Mouse (Mus musculus): ENCODE measurements at regions not wholly inside any gene's neighbourhood (a gene's known extent, or its start where the extent isn't known, plus 50 kb on each side); places are given as distances from the start of the nearest gene placed in this dataset.

DNA sequence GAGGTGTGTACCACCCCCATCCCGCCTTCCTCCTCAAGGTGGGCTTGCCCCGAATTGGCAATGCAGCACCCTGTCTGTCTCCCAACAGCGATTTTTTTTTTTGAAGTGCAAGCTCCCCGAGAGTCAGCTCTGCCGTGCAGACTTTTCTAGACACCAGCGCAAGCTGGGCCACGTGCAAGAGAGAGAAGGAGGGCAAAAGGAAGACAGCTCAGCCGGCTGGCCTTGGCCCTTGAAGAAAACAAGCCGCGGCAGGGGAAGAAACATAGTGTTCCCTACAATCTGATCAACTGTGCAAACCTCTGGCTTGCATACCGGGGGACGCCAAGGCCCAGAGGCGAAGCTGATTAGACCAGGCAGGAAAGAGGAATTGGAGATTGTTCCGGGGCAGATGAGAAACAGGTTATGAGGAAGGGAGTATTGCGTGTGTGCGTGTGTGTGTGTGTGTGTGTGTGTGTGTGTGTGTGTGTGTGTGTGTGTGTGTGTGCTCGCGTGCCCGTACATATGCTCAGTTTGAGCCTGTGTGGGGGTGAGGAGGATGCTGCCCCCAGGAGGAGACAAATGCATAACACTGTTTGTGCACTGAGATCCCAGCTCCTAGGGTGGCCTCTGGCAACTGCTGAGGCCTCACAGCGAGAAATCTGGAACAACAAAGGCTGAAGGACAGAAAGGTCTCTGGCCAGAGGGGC is 83.2 kb upstream of the Zfp648 start:
- DNase-seq (ENCODE audit: low spot score) = peak; percentile 42

DNA sequence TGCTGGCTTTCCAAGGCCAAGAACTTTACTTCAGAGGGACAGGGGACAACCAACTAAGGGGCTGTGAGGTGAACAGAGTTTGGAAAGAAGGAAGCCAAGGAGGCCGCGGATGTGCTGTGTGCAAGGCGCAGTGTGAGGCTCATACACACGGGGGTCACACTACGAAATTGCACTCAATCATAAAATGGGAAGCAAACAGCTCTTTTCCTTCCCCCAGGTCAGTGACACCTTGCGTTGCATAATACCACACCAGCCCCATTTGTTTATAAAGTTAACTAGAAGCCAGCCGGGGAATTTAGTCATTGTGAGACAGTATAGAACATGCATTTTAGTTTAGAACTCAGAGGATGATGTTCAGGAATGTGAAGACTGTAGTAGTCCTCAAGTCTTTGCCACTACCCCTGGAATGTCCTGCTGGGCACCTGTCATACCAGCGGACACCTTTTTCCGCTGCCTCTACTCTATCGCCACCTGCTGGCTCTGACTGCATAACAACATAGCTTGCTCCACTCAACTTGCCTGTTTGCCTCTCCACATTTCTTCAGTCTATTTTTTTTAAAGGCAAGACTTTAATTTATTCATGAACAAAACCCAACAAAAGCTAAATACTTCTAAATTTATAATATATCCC is 82.5 kb upstream of the Zfp648 start:
- peak; percentile 81 for DNase-seq (ENCODE audit: low spot score)

DNA sequence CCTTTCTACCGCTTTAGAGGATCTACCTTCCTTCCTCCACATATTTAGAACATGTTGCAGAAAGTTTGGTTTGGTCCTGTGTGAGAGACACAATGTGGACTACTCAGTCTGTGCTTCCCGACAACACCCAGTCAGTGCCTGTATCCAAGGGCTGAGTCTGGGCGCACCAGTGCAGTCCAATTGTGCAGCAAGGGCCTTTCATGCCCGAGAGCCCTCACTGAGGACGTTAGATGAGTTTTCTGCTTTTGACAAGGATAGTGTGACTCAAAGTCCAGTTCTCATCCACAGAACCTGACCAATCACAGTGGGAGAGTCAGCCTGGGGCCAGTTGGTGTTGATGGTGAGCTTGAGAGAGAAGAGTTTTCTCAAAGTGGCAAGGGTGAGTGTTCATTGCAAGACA is 81.4 kb upstream of the Zfp648 start:
- DNase-seq (ENCODE audit: low spot score) = no peak

DNA sequence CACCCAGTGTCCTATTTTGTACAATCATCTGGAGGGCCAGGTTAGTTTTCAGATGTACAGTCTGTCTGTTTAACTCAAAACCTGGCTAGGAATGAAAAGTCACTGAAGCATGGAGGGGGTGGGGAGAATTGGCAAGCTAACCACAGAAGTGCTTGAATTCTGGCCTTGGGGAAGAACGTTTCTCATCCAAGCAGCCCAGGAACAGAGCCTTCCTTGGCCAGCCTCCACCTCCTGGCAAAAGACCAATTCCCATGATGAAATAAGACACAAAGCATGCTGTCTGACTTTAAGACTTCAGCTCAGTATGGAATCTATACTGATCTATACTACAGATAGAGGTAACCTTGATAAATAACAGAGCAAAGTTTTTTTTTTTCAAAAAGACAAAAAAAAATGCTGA is 80.3 kb upstream of the Zfp648 start:
- no peak for DNase-seq (ENCODE audit: low spot score)

DNA sequence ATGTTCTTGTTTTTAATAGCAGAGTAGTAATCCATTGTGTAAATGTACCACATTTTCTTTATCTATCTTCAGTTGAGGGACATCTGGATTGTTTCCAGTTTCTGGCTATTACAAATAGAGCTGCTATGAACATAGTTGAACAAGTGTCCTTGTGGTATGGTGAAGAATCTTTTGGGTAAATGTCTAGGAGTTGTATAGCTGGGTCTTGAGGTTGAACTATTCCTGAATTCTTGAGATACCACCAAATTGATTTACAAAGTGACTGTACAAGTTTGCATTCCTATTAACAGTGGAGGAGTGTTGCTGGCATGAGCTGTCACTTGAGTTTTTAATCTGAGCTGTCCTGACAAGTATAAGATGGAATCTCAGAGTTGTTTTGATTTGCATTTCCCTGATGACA is 76.0 kb upstream of the Zfp648 start:
- no peak for DNase-seq (ENCODE audit: low spot score)

DNA sequence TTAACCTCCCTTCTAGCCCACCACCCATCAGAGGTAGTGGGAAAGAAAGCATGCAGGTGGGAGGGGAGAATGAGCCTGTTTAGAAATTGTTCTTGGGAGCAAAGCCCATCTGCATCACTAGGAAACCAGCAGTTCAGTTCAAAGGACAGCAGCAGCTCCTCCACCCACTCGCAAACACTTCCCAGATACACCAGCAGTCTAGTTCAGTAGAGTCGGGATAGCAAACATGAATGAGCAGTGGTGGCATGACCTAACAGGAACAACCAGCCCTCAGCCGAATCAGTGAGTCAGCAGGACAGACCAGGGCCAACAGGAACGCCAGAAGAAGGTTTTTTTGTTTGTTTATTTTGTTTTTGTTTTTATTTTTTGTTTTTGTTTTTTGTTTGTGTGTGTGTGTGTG is 74.5 kb upstream of the Zfp648 start:
- DNase-seq (ENCODE audit: low spot score) = no peak

DNA sequence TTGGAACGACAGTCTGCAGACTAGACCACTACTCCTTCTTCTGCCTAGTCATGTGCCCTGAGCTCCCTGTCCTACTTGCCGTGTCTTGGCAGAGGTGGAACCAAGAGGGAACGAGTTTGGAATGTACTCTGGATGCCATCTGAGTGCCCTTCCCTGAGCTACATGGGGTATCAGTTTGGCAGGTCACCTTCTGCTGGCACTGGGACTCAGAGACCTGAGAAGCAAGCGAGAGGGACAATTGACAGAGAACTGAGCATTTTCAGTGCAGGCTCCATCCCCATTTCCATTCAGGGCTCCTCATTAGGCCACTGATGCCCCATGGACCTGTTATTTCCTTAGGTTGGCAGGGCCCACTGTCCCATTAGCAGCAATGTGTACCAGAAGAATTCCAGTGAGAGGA is 61.5 kb upstream of the Zfp648 start:
- no peak for DNase-seq (ENCODE audit: low spot score)

DNA sequence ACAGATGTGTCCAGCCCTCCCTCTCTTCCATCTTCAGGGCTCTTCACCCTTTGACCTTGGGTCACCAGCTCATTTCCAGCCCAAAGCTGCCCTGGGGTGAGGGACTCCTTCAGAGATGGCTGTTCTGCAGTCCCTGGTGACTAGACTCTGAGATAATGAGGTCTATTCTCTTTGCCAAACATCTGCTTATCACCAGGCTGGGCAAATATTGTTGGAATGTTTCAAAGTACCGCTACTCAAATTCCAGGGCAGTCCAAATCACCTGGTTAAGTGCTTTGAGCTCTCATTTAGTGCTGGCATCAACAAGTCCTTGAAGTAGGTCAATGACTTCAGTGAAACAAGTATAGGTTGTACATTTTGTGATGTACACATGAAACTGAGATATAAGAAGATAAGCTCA is 57.3 kb upstream of the Zfp648 start:
- DNase-seq (ENCODE audit: low spot score) = peak; percentile 14

DNA sequence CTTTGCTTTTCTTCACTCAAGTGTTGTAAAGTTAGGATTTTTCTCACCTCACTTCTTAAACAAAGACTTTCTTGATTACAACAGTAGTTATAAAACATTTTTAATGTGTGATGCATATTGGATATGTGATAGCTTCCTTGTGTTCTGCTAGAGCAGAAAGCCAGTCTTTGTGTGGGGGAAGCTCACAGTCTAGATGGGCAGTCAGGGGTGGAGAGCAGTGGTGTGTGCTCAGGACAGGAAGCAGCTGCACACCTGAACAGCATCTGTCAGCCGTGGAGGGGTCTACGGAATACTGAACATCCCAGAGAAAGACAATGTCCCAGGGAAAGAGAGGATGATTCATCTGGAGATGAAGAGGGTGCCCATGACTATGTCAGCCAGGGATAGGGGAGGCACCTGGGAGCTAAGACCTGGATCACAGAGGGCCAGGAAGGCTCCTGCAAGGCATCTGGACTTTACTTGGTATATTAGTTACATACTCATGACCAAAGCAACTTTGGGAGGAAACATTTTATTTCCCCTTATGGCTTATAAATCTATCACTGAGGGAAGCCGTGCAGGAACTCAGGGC is 53.9 kb upstream of the Zfp648 start:
- DNase-seq (ENCODE audit: low spot score) = no peak

DNA sequence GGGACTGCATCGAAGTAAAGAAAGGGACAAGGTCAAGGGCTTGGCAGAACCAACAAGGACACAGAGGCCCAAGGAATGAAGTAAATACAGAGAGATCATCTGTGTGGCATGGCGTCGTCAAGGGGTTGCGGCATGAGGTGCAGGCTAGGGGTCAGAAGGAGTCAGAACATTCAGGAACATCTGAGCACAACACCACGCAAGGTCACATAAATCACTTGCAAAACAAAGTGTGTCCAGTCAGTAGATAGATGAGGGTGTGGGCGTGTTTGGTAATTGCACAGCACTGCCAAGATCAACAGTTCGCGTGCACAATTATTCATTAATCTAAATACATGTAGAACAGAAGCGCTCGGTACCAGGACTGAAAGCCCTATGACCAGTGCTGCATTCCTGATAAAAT is 52.0 kb upstream of the Zfp648 start:
- DNase-seq (ENCODE audit: low spot score) = no peak

DNA sequence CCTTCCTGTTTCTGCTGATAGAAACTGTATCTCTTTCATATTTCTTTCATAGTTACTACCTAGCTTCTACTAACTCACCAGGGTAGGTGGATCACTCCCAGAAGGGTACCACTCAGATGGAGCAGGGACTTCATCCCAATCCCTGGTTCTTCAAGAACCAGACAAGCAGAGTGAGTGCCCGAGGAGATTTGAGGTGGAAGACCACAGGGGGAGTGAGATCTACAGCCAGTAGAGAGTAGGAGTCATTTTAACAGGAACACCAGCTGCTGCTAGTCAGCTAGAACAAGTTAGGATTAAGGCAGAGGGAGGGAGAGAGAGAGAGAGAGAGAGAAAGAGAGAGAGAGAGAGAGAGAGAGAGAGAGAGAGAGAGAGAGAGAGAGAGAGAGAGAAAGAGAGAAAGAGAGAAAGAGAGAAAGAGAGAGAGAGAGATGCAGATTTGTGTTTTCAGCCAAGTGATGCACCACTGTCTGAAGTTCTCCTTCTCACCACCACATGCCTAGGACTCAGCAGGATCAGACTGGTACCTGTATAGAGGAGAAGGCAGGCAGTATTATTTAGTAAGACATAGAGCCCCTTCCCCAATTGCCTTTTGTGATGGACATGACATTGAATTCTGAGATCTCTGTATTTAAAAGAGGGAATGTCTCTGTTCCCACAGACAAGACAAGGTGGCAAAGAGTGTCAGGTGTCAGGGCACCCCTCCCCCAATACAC is 51.4 kb upstream of the Zfp648 start:
- DNase-seq (ENCODE audit: low spot score) = no peak

DNA sequence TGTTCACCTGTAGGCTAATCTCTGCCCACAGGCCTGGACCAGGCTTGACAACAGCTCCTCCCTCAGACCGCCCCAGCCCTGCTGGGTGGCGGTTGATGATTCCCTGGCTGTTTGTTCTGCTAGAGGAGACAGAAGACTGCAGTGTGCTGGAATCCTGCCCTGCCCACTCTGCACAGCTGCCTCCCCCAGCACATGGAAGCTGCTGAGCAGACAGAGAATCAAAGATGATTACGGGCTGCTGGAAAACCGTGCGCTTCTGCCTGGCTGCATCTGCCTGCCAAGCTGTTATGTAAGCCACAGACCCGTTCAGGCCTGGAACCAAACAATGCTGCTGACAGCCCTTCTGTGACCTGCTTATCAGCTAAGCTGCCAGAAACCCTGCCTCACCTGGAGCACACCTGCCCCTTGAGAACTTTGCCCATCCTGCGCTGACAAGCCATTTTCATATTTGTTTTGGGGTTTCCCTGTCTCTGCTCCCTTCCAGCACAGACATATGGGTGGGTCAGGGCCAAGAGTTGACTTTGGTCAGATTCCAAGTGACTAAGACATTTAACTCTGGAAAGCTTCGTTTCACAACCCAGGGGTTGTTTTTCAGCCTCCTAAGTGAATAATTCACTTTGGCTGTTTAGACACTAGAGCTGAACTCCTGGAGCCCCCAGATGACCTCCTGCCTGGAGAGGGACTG is 50.7 kb upstream of the Zfp648 start:
- peak; percentile 32 for DNase-seq (ENCODE audit: low spot score)

Data from embryo, embryonic 10 days (tissue).